Mouse (Mus musculus): ENCODE data around the gene Aes.

DNA sequence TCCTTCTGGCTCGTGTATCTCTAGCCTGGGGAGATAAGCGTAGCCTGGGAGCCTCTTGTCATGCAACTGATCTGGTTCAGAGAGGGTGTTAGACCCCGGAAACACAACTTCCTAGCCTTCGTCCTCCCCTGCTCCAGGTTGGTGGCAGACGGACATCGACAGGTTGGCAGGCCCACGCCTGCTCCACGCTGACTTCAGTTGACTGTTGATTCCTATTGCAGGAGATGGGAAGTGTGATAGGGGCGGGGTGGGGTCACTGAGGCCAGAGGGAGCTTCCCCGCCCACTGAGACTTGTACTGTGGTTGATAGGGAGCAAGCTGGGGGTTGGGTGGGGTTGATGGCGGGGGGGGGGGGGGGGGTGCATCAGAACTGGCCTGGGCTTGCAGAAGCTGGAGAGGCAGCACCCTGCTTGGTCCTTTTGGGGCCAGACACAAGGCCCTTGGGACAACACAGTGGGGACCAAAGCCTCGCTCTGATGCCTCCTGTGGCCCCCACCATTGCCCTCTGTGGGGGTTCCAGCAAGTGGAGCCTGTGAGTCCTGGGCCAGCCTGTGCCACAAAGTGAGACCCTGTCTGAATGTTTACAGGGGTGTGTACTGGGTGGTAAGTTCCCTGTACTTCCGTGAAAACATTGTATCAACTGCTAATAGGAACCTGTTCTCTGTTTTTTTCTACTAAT lies 34.1 kb upstream of the Aes start:
- TF ChIP-seq GATA1 (IDR thresholded peaks at IDR 0.05; ENCODE audit: low read length) (peak; percentile 43; the same call in 1 of the 2 replicates), TAL1 (IDR thresholded peaks at IDR 0.05; ENCODE audit: low read length) (no peak)
